Mouse (Mus musculus): ENCODE results near the gene Cdk5rap3.

Cdk5rap3 gene

DNA sequence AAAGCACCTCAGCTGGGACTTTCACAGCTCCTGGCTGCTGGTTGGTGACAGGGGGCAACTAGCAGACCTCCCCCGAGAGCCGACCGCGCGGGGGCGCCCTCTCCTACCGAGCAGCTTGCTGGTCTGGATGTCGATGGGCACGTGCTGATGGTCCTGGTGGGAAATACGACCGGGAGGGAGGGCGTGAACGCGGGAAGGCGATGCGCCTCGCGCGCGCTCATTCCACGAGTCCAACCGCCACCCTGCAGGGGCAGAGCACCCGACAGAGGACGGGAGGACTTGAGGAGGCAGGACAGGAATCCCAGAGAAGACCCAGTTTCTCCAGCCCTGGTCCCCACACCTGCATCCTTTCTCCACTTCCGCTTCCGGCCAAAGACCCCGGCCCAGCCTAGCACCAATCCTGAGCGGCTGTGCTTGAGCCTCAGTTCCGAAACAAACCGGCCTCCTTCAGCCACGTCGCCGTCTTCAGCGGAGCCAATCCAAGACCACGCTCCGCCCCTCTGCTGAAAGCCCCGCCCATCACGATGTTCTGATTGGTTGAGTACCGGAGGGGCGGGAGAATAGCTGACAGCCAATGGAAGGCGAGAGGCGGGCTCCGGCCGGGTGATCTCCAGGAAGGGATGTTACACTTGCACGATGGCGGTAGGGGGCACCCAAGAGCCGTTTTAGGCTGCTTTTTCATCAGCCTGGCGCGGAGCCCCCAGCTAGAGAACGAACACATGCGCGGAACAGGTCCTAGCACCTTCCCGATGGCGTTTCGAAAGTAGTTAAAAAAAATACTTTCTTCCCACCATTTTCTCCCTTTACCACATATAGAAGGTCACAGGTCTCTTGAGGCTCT is at the start of gene Cdk5rap3:
Gene Cdk5rap3, minus strand, starts transcription at position 453 of the 841 bp plus-strand sequence.
- peak; percentile 99 for DNase-seq

DNA sequence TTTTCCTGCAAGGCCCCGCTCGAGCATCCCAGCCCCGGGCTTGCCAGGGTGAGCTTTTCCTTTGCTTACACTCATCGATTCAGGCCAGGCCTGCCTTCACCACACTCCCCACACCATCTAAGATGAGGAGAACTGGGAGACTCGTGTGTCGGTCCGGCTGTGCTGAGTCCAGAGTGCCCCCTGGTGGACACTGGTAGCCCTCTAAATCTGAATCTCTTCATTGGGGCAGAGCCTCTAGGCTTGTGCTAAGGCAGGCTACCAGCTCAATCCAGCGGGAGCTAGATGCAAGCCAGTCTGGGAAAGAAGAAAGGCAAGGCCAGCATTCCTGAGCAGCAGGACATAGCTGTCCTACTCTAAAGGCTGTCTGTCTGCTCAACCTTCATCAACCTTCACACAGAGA is 47.3 kb upstream of the Cdk5rap3 start:
- DNase-seq, result peak; percentile 91

- DNase-seq, result no peak
These were observed 40.9 kb upstream of the Cdk5rap3 start for GRCm38 (mm10) chr11:96957061-96957805.

DNA sequence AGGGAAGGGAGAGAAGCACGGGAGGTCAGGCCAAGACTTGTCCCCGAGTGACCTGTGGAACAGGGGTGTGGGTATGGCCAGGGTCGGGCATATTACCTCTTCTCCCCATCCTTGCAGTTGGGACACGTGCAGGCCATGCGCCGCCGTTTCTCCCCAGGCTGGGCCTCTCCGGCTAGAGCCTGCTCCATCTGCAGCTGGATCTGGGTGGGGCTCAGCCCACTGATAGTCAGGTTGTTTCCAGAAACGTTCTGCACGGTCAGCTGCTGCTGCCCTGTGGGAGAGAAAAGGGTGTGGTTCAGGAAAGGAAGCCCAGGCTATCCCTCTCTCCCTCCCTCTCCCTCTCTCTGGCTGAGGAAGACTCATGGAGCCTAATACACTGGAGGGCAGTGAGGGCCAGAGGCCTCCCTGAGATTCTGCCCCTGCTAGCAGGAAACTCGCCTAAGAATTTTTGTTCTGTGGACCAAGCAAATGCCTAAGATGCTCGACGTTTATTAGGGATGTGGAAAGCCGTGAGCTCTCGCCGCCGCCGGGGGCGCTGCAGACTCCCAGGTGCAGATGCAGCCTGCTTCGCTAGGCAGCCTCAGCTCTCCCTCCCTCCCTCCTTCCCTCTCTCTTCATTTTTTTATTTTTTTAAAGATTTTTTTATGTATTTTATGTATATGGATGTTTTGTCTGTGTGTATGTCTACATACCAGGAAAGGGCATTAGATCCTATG is 39.9 kb upstream of the Cdk5rap3 start:
- peak; percentile 45 for DNase-seq

GRCm38 (mm10) chr11:96955094-96955493 is 38.8 kb upstream of the Cdk5rap3 start:
- DNase-seq, result no peak

DNA sequence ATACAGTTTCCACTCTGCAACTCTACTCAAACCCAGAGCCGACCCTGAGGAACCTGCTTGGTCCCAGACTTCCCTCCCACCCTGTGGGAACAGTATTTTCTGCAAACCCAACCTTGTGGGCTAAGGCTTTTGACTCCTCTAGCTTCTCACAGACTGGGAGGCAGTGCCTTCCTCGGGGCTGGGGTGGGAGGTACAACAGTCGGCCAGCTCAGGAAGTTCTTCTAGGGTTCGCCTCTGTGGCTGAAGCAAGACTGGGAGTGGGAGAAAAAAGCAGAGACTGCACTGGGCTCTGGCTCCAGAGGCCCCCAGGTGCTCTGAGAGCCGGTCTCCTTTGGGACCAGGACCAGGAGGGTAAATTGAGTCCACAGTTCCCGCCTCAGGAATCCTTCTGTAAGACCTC is 36.6 kb upstream of the Cdk5rap3 start:
- DNase-seq, result no peak

- no peak for DNase-seq
These were observed 36.1 kb upstream of the Cdk5rap3 start for GRCm38 (mm10) chr11:96952426-96952825.

GRCm38 (mm10) chr11:96950767-96951166 is 34.5 kb upstream of the Cdk5rap3 start:
- DNase-seq, result no peak

- DNase-seq, result no peak
These were observed 31.6 kb upstream of the Cdk5rap3 start for GRCm38 (mm10) chr11:96947849-96948248.

DNA sequence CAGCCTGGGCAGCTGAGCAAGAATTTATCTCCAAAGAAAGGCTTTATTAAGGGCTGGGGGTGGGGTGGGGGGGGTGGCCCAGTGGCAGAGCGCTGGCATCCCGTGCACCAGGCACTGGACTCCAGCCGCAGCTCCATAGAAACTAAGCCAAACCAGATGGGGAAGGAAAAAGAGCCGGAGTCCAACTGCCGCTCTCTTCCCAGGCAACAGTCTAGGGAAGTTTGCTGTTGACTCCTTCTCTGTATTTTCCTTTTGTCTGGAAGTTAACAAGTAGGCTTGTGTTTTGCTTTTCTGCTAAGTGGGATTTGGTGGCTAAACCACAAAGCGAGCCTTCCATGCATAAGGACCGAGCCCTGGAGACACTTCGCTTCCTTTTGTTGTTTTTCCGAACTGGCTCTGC is 30.2 kb upstream of the Cdk5rap3 start:
- no peak for DNase-seq

GRCm38 (mm10) chr11:96944844-96945580 is 28.7 kb upstream of the Cdk5rap3 start:
- DNase-seq, result no peak

- DNase-seq, result peak; percentile 86
These were observed 27.5 kb upstream of the Cdk5rap3 start, which contains the start of gene Pnpo for GRCm38 (mm10) chr11:96943746-96944304. Gene Pnpo (minus strand): TSS chr11:96943986.

DNA sequence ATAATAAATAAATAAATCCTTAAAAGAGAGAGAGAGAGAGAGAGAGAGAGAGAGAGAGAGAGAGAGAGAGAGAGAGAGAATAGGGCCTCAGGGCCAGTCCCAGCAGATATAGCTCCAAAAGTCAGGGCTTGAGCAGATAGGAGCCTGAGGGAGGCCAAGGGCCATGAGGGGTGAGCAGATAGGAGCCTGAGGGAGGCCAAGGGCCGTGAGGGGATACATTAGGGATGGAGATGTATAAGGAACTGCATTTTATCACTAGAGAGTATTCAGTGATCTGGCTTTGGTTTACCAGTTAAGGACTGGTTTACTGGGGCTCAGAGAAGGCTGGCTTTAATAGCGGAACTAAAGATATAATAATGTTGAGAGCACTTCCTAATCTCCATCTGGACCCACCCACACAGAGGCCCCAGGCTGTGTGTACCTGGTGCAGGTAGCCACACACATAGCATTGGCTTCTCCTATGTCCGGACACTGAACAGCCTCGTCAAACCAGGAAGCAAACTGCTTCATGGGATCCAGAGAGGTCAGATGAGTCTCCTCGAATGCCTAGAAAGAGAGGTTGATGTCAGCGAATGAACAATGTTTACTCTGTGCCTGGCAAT is 25.8 kb upstream of the Cdk5rap3 start:
- DNase-seq, result no peak

DNA sequence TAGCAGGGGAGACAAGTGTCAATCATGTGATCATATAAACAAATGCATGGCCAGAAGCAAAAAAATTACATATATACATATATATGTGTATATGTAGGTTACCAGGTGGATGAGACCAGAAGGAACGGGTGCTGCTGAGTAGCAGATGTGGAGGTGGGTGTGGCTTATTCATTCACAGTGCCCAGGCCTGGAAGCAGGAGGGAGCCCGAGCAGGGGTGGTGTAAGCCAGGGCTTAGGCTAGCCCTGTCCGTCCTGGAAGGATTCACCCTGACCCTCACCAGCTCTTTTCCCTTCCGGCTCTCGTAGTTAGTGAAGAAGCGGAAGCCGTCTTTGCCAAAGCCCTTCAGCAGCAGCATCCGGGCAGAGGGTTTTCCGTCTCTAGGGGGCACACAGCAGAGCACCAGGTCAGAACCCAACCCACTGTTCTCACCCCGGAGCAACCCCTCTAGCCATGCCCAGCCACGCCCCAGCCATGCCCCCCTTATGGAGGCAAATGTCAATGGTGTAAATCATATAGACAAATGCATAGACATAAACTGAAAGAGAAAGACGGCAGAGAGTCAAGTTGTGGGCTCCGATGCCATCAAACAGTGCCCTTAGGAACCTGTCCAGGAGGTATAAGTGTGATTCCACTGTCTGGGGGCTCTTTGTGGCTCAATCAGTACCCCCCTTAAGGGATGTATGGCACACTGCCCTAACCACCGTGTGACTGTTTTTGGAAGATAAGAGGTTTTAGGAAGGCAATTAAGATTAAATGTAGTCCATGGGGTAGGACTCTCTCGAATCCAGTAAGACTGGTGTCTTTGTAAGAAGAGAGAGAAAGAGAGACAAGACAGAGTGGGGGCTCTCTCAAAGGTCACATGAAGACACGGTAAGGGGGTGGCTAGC is 24.5 kb upstream of the Cdk5rap3 start:
- no peak for DNase-seq

- DNase-seq, result no peak
These were observed 22.1 kb upstream of the Cdk5rap3 start for GRCm38 (mm10) chr11:96938426-96938800.

- DNase-seq, result peak; percentile 23
These were observed 21.5 kb upstream of the Cdk5rap3 start for GRCm38 (mm10) chr11:96937549-96938425.

DNA sequence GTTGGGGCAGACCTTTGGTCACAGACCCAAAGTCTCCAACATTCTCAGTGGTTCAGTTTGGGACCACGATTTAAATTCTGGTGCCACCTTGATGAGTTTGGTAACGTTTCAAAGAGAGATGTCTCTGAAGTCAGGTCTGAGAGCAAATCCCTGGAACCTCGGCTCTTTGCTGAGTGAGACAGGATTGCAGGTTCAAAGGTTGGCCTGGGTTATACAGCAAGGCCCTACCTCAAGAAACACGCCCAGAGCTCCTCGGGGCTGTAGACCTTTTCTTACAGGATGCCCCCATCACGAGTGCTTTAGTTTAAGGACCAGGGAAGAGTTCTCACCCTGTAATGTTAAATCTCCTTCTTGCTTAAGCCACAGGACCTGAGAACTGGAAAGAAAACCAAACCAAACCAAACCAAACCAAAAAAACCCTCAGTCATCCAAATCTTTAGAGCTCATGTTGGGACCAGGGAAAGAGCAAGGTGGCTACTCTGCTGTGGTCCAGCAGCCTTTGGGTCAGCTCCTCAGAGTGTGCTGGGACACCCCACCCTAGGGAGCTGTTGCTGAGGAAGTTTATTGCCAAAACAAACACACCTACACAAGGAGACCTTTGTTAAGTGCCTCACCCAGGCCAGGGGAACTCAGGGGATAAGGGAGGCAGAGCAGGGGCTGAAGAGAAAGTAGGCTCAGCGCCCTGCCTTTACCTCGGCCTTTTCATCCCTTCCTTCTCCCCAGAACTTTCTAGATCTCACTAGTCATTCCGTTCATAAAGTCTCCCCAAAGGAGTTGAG is 19.8 kb upstream of the Cdk5rap3 start:
- no peak for DNase-seq

DNA sequence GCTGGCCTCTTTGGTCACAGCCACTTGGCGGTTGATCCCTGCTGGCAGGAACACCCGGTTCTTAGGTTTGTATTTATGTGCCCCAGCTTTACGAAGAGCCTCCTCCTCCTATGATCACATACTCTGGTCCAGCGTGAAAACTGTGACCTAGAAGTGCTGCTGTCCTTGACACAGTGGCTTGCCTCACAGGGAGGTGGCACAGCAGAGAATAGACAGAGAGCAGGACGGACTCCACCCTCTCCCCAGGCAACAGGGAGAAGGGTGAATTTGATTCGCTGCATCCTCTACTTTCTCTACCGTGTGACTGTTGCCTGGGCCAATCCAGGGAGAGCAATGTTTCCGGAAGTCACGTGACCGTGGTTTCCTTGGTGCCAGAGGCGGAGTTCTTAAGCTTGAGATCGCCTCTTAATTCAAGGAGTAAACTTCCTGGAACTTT is 18.6 kb upstream of the Cdk5rap3 start:
- DNase-seq, result no peak

Data from right cerebral cortex, postnatal 14 days (tissue).